Mouse (Mus musculus) hindbrain, embryonic 11.5 days (tissue): ENCODE measurements around the gene Mtm1. TPM values are rescaled to one million over a fixed set of nuclear protein-coding genes. Genes with fewer than 3 reads are reported as not detected.

ENCODE experiments used
- polyA plus RNA-seq: library from polyadenylated mRNA; unstranded; fragments of >200 nt; fragmentation: Nextera tagmentation; extraction: Ambion mirVana; gene quantifications from 2 replicates; pipeline ENCODE4 v1.2.1, GENCODE M21; 2014

Gene Mtm1
- polyA plus RNA-seq, 1 experiment from 2014 or later: 3.9 TPM

Other genes with a start within 250 kb of the Mtm1 start
- 5.1 and 5.2 TPM in 2 replicates for gene Mamld1, start 160.5 kb upstream of the Mtm1 start, polyA plus RNA-seq
- 14.6 and 14.7 TPM in 2 replicates for gene Mtmr1, start 154.0 kb downstream of the Mtm1 start, polyA plus RNA-seq